Mouse (Mus musculus) thymus, adult 2 months (tissue): ENCODE results near the gene Hhatl. TPM values are rescaled to one million over a fixed set of nuclear protein-coding genes. Genes with fewer than 3 reads are reported as not detected.

Source experiments
- DNase-seq: peaks from one replicate; pipeline ENCODE4 v3.0.0; 2021
- H3K27ac ChIP-seq: fragments of 200-500 bp; 2 replicates; pipeline ENCODE4 v1.5.1; 2012; ENCODE audit warnings: low read length, control low read depth; ENCODE audit not compliant: control insufficient read depth, insufficient read depth
- H3K27me3 ChIP-seq: fragments of 200-500 bp; 2 replicates; pipeline ENCODE4 v1.6.1; 2012; ENCODE audit warnings: mild to moderate bottlenecking, low read length, moderate library complexity, mixed read lengths; ENCODE audit not compliant: control insufficient read depth, insufficient read depth
- H3K36me3 ChIP-seq: fragments of 200-500 bp; 2 replicates; pipeline ENCODE4 v1.6.1; 2012; ENCODE audit warnings: mild to moderate bottlenecking, low read length, moderate library complexity; ENCODE audit not compliant: control insufficient read depth, insufficient read depth
- H3K4me1 ChIP-seq: fragments of 200-500 bp; replicated peaks from 2 replicates; pipeline ENCODE4 v1.6.1; 2012; ENCODE audit warnings: low read length; ENCODE audit not compliant: control insufficient read depth, insufficient read depth
- H3K4me3 ChIP-seq: fragments of 200-500 bp; 2 replicates; pipeline ENCODE4 v1.5.1; 2012; ENCODE audit warnings: mild to moderate bottlenecking, low read length, control low read depth, moderate library complexity; ENCODE audit not compliant: control insufficient read depth, insufficient read depth
- CTCF ChIP-seq: fragments of 200-500 bp; IDR thresholded peaks from 2 replicates; pipeline ENCODE4 v1.5.1; 2012; ENCODE audit warnings: mild to moderate bottlenecking, control low read depth, low read length, moderate library complexity, borderline replicate concordance; ENCODE audit not compliant: control insufficient read depth, poor library complexity, insufficient read depth; ENCODE audit errors: extremely low read depth
- POLR2A ChIP-seq: fragments of 200-500 bp; IDR thresholded peaks from 2 replicates; pipeline ENCODE4 v1.6.1; 2012; ENCODE audit warnings: mild to moderate bottlenecking, low read length, control low read depth, moderate library complexity; ENCODE audit not compliant: control insufficient read depth, poor library complexity, insufficient read depth; ENCODE audit errors: extremely low read depth
- WGBS: fragments of 180-500 bp; shearing (Covaris S2); methylation state at CpG from one replicate; pipeline ENCODE4 v1.1.7; 2018; 5-methylcytosine and 5-hydroxymethylcytosine counted together
- polyA plus RNA-seq: library from polyadenylated mRNA; depleted of rRNA; stranded (reverse); fragments of >200 nt; gene quantifications from 2 replicates; pipeline ENCODE4 v1.2.3, GENCODE M21; 2012

Gene Hhatl
- polyA plus RNA-seq, 1 experiment = 12.5 TPM

GRCm38 (mm10) chr9:121761787-121762186, 30.5 kb downstream of the Hhatl start:
- TF ChIP-seq POLR2A (no peak), CTCF (no peak)
- Histone ChIP-seq H3K4me3 (no peak overlapping the region), H3K36me3 (peaks cover 2% of the 10 kb centered on the region; the same call in 1 of the 2 replicates), H3K27me3 (peaks cover 19% of the 10 kb centered on the region), H3K27ac (no peak overlapping the region), H3K4me1 (peaks cover 25% of the 10 kb centered on the region)
- 94% methylated on average over 8 of the region's 8 CpGs for WGBS
- no peak for DNase-seq

- WGBS = 77% methylated on average over 10 of the region's 10 CpGs
- H3K4me1 ChIP-seq = peaks cover 25% of the 10 kb centered on the region
- H3K27ac ChIP-seq = no peak overlapping the region
- H3K27me3 ChIP-seq = peaks cover 19% of the 10 kb centered on the region
- no peak overlapping the region for H3K4me3 ChIP-seq
- no peak for DNase-seq
- TF ChIP-seq CTCF (no peak), POLR2A (no peak)
- H3K36me3 ChIP-seq = peaks cover 4% of the 10 kb centered on the region
Observed at GRCm38 (mm10) chr9:121761091-121761665, 31.1 kb downstream of the Hhatl start.

GRCm38 (mm10) chr9:121760271-121761090, 31.8 kb downstream of the Hhatl start:
- 3% methylated on average over 43 of the region's 43 CpGs for WGBS
- TF ChIP-seq CTCF (no peak), POLR2A (no peak)
- Histone ChIP-seq H3K27me3 (peaks cover 19% of the 10 kb centered on the region), H3K4me1 (peaks cover 25% of the 10 kb centered on the region), H3K27ac (no peak overlapping the region), H3K4me3 (peak overlapping the region; percentile 18; the same call in 1 of the 2 replicates), H3K36me3 (peaks cover 10% of the 10 kb centered on the region)
- peak; percentile 37 for DNase-seq

- 4% methylated on average over 96 of the region's 97 CpGs for WGBS
- Histone ChIP-seq H3K27ac (no peak within 1 kb of the TSS), H3K27me3 (peaks cover 19% of the 10 kb centered on the region), H3K4me3 (peak within 1 kb of the TSS; percentile 36), H3K4me1 (peaks cover 25% of the 10 kb centered on the region), H3K36me3 (peaks cover 21% of the 10 kb centered on the region)
- DNase-seq = no peak
- TF ChIP-seq CTCF = no peak
- TF ChIP-seq POLR2A = no peak
Observed at GRCm38 (mm10) chr9:121759091-121760081, 32.9 kb downstream of the Hhatl start, which contains the start of gene Zfp651. Gene Zfp651, plus strand, starts transcription at chr9:121759330.

GRCm38 (mm10) chr9:121757835-121758814, 34.2 kb downstream of the Hhatl start:
- peaks cover 20% of the 10 kb centered on the region for H3K4me1 ChIP-seq
- H3K4me3 ChIP-seq = no peak overlapping the region
- 68% methylated on average over 10 of the region's 10 CpGs for WGBS
- TF ChIP-seq POLR2A = 0 out of 2 replicates have a peak, but pooled peaks have one; percentile 4
- no peak for TF ChIP-seq CTCF
- DNase-seq = no peak
- peaks cover 19% of the 10 kb centered on the region for H3K27me3 ChIP-seq
- no peak overlapping the region for H3K27ac ChIP-seq
- H3K36me3 ChIP-seq = peaks cover 34% of the 10 kb centered on the region
